Mouse (Mus musculus) mouse embryonic stem cell (cell line): ENCODE results near the gene Nthl1.

ENCODE experiments used
- in situ Hi-C, 2 experiments: fragments of 300-500 bp; cut with MboI; formaldehyde crosslinking; loops; 1 replicate in 1 of 2; 3 replicates in 1 of 2; pipeline ENCODE4 v1.14.3; 2019 to 2020; ENCODE audit warnings: low sequenced_read_pairs in 2 of 2, low pct_unique_long_range_greater_than_20kb in 1 of 2, mixed read lengths in 1 of 2; ENCODE audit not compliant: unreplicated experiment in 1 of 2

The Nthl1 gene

GRCm38 (mm10) chr17:24610711-24611110 is 21.8 kb upstream of the Nthl1 start:
- in situ Hi-C loops, result no loop called here

DNA sequence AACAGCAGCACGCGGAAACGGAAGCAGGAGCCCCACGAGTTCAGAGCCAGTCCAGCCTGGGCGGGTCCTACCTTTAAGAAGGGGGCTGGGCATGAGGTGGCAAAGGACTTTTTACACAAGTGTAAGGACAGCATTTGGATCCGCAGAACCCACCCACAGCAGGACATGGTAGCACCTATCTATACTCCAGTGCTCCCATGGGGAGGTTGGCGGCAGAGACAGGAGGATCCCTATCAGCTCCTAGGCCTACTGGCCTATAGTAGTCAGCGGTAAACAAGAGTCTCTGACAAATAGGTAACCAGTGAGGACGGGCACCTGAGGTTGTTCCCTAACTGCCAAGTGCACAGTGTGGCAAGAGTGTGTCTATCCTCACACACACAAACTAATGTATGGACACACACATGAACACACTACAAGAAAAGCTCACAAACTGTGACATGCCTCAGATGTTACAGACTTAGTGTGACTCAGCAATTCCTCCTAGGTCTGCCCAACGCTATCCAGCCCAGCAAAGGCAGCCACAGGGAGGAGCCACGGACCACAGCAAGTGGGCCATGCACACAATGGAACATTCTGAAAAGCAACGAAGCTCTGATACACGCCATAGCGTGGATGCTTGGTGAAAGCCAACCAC is 14.8 kb upstream of the Nthl1 start:
- in situ Hi-C loops, result no loop called here

GRCm38 (mm10) chr17:24625472-24625871 is 7.0 kb upstream of the Nthl1 start:
- in situ Hi-C loops, result loop anchor here in 1 of 2 experiments (5.0 kb wide), 1 partner anchor 33 kb away; no protein-coding TSS in a partner anchor

- in situ Hi-C loops, result loop anchor here in 1 of 2 experiments (5.0 kb wide), 1 partner anchor 36 kb away; no protein-coding TSS in a partner anchor
Measured at GRCm38 (mm10) chr17:24628646-24629045, 3.8 kb upstream of the Nthl1 start.

- in situ Hi-C loops, result no loop called here
Measured at GRCm38 (mm10) chr17:24630072-24630471, 2.4 kb upstream of the Nthl1 start.

GRCm38 (mm10) chr17:24632813-24633449 is 451 bp downstream of the Nthl1 start:
- in situ Hi-C loops, result no loop called here

- in situ Hi-C loops, result no loop called here
Measured at GRCm38 (mm10) chr17:24633831-24634230, 1.4 kb downstream of the Nthl1 start.

GRCm38 (mm10) chr17:24635024-24635423 is 2.5 kb downstream of the Nthl1 start:
- in situ Hi-C loops, result no loop called here

GRCm38 (mm10) chr17:24635694-24636093 is 3.2 kb downstream of the Nthl1 start:
- in situ Hi-C loops, result no loop called here

DNA sequence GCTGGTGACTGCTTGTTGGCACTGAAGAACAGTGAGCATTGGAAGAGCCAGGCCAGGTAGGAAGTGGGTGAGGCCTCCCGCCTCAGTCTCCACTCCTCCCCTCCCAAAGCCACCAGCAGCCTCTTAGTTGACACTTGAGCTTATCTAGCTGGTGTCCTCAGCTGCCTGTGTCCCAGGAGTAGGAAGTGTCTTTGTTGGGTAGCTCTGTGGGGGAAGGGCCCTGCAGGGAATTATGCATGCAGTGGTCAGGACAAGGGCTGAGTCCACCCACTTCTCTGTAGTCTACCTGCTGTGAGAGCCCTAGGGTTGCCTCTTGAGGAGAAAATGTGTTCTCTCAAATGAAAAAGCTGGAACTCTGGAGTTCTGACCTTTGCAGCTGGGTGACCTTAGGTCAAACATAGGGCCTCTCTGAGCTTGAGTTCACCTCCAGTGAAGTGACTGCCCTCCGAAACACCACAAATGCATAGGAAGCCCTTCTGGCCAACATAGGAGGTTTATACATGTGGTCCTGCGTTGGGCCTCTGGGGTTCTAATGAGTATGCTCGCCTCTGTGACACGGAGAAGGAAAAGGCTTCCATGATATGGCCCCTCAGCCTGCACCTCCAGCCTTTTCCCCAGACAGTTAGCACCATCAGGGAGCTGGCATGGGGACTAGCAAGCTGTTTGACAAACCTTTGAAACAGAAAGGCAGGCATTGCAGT is 4.5 kb downstream of the Nthl1 start:
- in situ Hi-C loops, result no loop called here

GRCm38 (mm10) chr17:24638214-24638613 is 5.7 kb downstream of the Nthl1 start:
- in situ Hi-C loops, result no loop called here

- in situ Hi-C loops, result no loop called here
Measured at GRCm38 (mm10) chr17:24638840-24639239, 6.4 kb downstream of the Nthl1 start.

GRCm38 (mm10) chr17:24639571-24639988 is 7.1 kb downstream of the Nthl1 start:
- in situ Hi-C loops, result no loop called here

- in situ Hi-C loops, result no loop called here
Measured at GRCm38 (mm10) chr17:24640119-24640518, 7.6 kb downstream of the Nthl1 start.

GRCm38 (mm10) chr17:24640581-24640980 is 8.1 kb downstream of the Nthl1 start:
- in situ Hi-C loops, result no loop called here

DNA sequence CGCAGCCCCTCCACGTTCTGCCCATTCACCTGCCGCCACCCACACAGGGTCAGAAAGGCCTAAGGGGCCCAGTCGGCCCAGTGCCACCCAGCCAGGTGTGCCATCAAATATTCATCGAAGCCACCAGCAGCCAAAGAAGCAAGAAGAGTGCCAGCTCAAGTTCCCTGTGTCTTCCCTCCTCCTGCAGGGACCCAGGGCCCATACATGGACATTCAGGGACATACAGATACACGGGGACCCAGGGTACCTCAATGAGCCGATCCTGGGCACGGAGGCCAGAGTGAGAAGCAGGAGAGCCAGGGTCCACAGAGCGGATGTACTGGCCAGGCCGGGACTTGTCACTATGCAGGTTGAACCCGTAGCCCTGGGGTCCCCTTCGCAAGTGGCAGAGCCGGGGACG is 9.5 kb downstream of the Nthl1 start:
- in situ Hi-C loops, result no loop called here

- in situ Hi-C loops, result no loop called here
Measured at GRCm38 (mm10) chr17:24642791-24643343, 10.4 kb downstream of the Nthl1 start.

DNA sequence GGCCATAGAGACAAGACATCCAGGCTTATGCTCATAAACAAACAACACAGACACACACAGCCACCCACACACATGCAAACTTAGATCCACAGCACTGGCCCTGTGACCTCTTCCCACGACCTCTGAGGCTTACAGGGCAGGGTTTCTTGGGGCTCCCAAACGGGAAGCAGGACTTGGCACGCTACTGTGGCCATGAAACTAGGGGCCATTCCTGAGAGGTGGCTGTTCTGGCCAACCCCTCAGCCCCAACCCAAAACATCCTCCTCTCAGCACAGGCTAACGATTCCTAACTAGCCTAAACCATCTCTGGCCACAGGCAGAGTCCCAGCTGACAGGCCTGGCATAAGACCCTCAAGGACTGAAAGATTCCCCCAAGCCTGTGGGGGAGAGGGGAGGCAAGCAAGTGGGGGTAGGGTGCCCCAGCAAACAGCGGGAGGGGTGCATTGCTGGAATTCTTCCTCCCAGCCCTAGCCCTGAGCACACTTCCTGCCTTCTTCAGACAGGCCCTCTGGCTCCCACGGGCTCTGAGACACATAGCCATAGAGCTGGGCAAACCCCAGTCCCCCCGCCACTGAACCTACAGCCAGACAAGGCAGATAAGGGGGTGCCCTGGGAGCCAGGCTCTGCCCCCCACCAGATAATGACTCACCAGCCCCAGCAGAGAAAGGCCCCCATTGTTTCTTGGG is 11.7 kb downstream of the Nthl1 start:
- in situ Hi-C loops, result no loop called here
